Mouse (Mus musculus): ENCODE measurements around the gene Rad50. TPM values are rescaled to one million over a fixed set of nuclear protein-coding genes. Genes with fewer than 3 reads are reported as not detected.

Gene Rad50
- polyA plus RNA-seq, 1 experiment from 2014 or later: 27.4 TPM

Other genes starting within 250 kb of the Rad50 start
- gene Gm9837, start 236.8 kb downstream of the Rad50 start, polyA plus RNA-seq (2016; fragmentation: Nextera tagmentation; extraction: Ambion mirVana): not detected in 2 replicates
- 0.30 TPM in 1 of 2 replicates, not detected in the other for gene Gm9945, start 227.2 kb downstream of the Rad50 start, polyA plus RNA-seq (2016; fragmentation: Nextera tagmentation; extraction: Ambion mirVana)
- gene Sowaha, start 227.0 kb downstream of the Rad50 start, polyA plus RNA-seq (2016; fragmentation: Nextera tagmentation; extraction: Ambion mirVana): 0.46 and 0.97 TPM in 2 replicates
- gene Sept8, start 188.1 kb downstream of the Rad50 start, polyA plus RNA-seq (2016; fragmentation: Nextera tagmentation; extraction: Ambion mirVana): 22.7 and 22.9 TPM in 2 replicates
- gene Kif3a, start 139.9 kb downstream of the Rad50 start, polyA plus RNA-seq (2016; fragmentation: Nextera tagmentation; extraction: Ambion mirVana): 78.4 and 82.2 TPM in 2 replicates
- gene Il4, start 88.7 kb downstream of the Rad50 start, polyA plus RNA-seq (2016; fragmentation: Nextera tagmentation; extraction: Ambion mirVana): 0.77 and 0.96 TPM in 2 replicates
- gene Il13, start 72.6 kb downstream of the Rad50 start, polyA plus RNA-seq (2016; fragmentation: Nextera tagmentation; extraction: Ambion mirVana): not detected in 2 replicates
- gene Il5, start 13.5 kb upstream of the Rad50 start, polyA plus RNA-seq (2016; fragmentation: Nextera tagmentation; extraction: Ambion mirVana): 0.11 TPM in 1 of 2 replicates, not detected in the other
- 3.7 and 4.9 TPM in 2 replicates for gene Irf1, start 62.7 kb upstream of the Rad50 start, polyA plus RNA-seq (2016; fragmentation: Nextera tagmentation; extraction: Ambion mirVana)
- not detected in 2 replicates for gene Gm17334, start 65.9 kb upstream of the Rad50 start, polyA plus RNA-seq (2016; fragmentation: Nextera tagmentation; extraction: Ambion mirVana)
- 0.16 TPM in 1 of 2 replicates, not detected in the other for gene Gm12216, start 151.9 kb upstream of the Rad50 start, polyA plus RNA-seq (2016; fragmentation: Nextera tagmentation; extraction: Ambion mirVana)
- 7.0 and 7.7 TPM in 2 replicates for gene Slc22a5, start 184.3 kb upstream of the Rad50 start, polyA plus RNA-seq (2016; fragmentation: Nextera tagmentation; extraction: Ambion mirVana)